Mouse (Mus musculus) thymus, adult 2 months (tissue): ENCODE measurements around the gene Tnxb. TPM values are rescaled to one million over a fixed set of nuclear protein-coding genes. Genes with fewer than 3 reads are reported as not detected.

Experiments
- DNase-seq: peaks from one replicate; pipeline ENCODE4 v3.0.0; 2021
- H3K27ac ChIP-seq: fragments of 200-500 bp; 2 replicates; pipeline ENCODE4 v1.5.1; 2012; ENCODE audit warnings: low read length, control low read depth; ENCODE audit not compliant: control insufficient read depth, insufficient read depth
- H3K27me3 ChIP-seq: fragments of 200-500 bp; 2 replicates; pipeline ENCODE4 v1.6.1; 2012; ENCODE audit warnings: mild to moderate bottlenecking, low read length, moderate library complexity, mixed read lengths; ENCODE audit not compliant: control insufficient read depth, insufficient read depth
- H3K36me3 ChIP-seq: fragments of 200-500 bp; 2 replicates; pipeline ENCODE4 v1.6.1; 2012; ENCODE audit warnings: mild to moderate bottlenecking, low read length, moderate library complexity; ENCODE audit not compliant: control insufficient read depth, insufficient read depth
- H3K4me1 ChIP-seq: fragments of 200-500 bp; replicated peaks from 2 replicates; pipeline ENCODE4 v1.6.1; 2012; ENCODE audit warnings: low read length; ENCODE audit not compliant: control insufficient read depth, insufficient read depth
- H3K4me3 ChIP-seq: fragments of 200-500 bp; 2 replicates; pipeline ENCODE4 v1.5.1; 2012; ENCODE audit warnings: mild to moderate bottlenecking, low read length, control low read depth, moderate library complexity; ENCODE audit not compliant: control insufficient read depth, insufficient read depth
- CTCF ChIP-seq: fragments of 200-500 bp; IDR thresholded peaks from 2 replicates; pipeline ENCODE4 v1.5.1; 2012; ENCODE audit warnings: mild to moderate bottlenecking, control low read depth, low read length, moderate library complexity, borderline replicate concordance; ENCODE audit not compliant: control insufficient read depth, poor library complexity, insufficient read depth; ENCODE audit errors: extremely low read depth
- POLR2A ChIP-seq: fragments of 200-500 bp; IDR thresholded peaks from 2 replicates; pipeline ENCODE4 v1.6.1; 2012; ENCODE audit warnings: mild to moderate bottlenecking, low read length, control low read depth, moderate library complexity; ENCODE audit not compliant: control insufficient read depth, poor library complexity, insufficient read depth; ENCODE audit errors: extremely low read depth
- WGBS: fragments of 180-500 bp; shearing (Covaris S2); methylation state at CpG from one replicate; pipeline ENCODE4 v1.1.7; 2018; 5-methylcytosine and 5-hydroxymethylcytosine counted together
- polyA plus RNA-seq: library from polyadenylated mRNA; depleted of rRNA; stranded (reverse); fragments of >200 nt; gene quantifications from 2 replicates; pipeline ENCODE4 v1.2.3, GENCODE M21; 2012

Tnxb gene
- polyA plus RNA-seq, 1 experiment = 5.7 TPM

GRCm38 (mm10) chr17:34648141-34648890, 22.0 kb upstream of the Tnxb start:
- no peak for TF ChIP-seq POLR2A
- no peak for TF ChIP-seq CTCF
- whole genome bisulfite sequencing = 92% methylated on average over 16 of the region's 16 CpGs
- Histone ChIP-seq H3K4me1 (peaks cover 21% of the 10 kb centered on the region), H3K27me3 (no peaks in the 10 kb centered on the region), H3K27ac (no peak overlapping the region), H3K4me3 (no peak overlapping the region), H3K36me3 (no peaks in the 10 kb centered on the region)
- DNase-seq = no peak

GRCm38 (mm10) chr17:34649106-34649864, 21.1 kb upstream of the Tnxb start:
- H3K27me3 ChIP-seq = no peaks in the 10 kb centered on the region
- H3K4me3 ChIP-seq = no peak overlapping the region
- no peak for DNase-seq
- no peaks in the 10 kb centered on the region for H3K36me3 ChIP-seq
- WGBS = 87% methylated on average over 18 of the region's 18 CpGs
- no peak overlapping the region for H3K27ac ChIP-seq
- H3K4me1 ChIP-seq = peaks cover 21% of the 10 kb centered on the region
- no peak for TF ChIP-seq POLR2A
- no peak for TF ChIP-seq CTCF

- Histone ChIP-seq H3K27me3 (no peaks in the 10 kb centered on the region), H3K4me3 (no peak overlapping the region), H3K36me3 (no peaks in the 10 kb centered on the region), H3K4me1 (peaks cover 17% of the 10 kb centered on the region), H3K27ac (no peak overlapping the region)
- TF ChIP-seq POLR2A = no peak
- WGBS = 96% methylated on average over 14 of the region's 14 CpGs
- no peak for DNase-seq
These were observed 19.6 kb upstream of the Tnxb start for GRCm38 (mm10) chr17:34650781-34651180.

GRCm38 (mm10) chr17:34651507-34652221, 18.7 kb upstream of the Tnxb start:
- peak; percentile 61 for DNase-seq
- Histone ChIP-seq H3K36me3 (no peaks in the 10 kb centered on the region), H3K27me3 (no peaks in the 10 kb centered on the region), H3K4me3 (no peak overlapping the region), H3K27ac (no peak overlapping the region), H3K4me1 (peaks cover 8% of the 10 kb centered on the region)
- WGBS = 68% methylated on average over 19 of the region's 19 CpGs
- TF ChIP-seq POLR2A (no peak), CTCF (peak; percentile 76; the same call in 1 of the 2 replicates)

- no peaks in the 10 kb centered on the region for H3K36me3 ChIP-seq
- H3K4me1 ChIP-seq = peaks cover 7% of the 10 kb centered on the region
- no peak overlapping the region for H3K4me3 ChIP-seq
- WGBS = 97% methylated on average over 10 of the region's 10 CpGs
- no peak overlapping the region for H3K27ac ChIP-seq
- no peaks in the 10 kb centered on the region for H3K27me3 ChIP-seq
- DNase-seq = no peak
- TF ChIP-seq POLR2A (no peak), CTCF (no peak)
These were observed 17.8 kb upstream of the Tnxb start for GRCm38 (mm10) chr17:34652546-34652945.

GRCm38 (mm10) chr17:34652985-34653384, 17.4 kb upstream of the Tnxb start:
- no peak for DNase-seq
- 93% methylated on average over 8 of the region's 8 CpGs for WGBS
- Histone ChIP-seq H3K27me3 (no peaks in the 10 kb centered on the region), H3K27ac (no peak overlapping the region), H3K36me3 (no peaks in the 10 kb centered on the region), H3K4me3 (no peak overlapping the region), H3K4me1 (0 out of 2 replicates have a peak, but pooled peaks cover 3% of the 10 kb centered on the region)
- TF ChIP-seq CTCF (no peak), POLR2A (no peak)
